In genomic region chr17:66586741-66587140, GRCm38 (mm10) we compare ENCODE assay signal across 23 mouse cellular contexts. TPM values are rescaled to one million over a fixed set of nuclear protein-coding genes. Genes with fewer than 3 reads are reported as not detected.
DNase-seq lines count a peak whose midpoint lies in the region; ATAC-seq lines count a peak whose summit lies in the region.
"Had no signal": no experiment of that assay in that cellular context is flagged by ENCODE, and none has a peak within 500 bp of the region (broad histone marks: within the 10 kb centered on the region; RNA-seq: fewer than 3 reads in every experiment).

No protein-coding gene starts in this region.

- no peaks in the 10 kb centered on the region for H3K27me3 ChIP-seq in midbrain, embryonic 11.5 days (ENCODE audit: control insufficient read depth, insufficient read depth, low read length)
- no peaks in the 10 kb centered on the region for H3K27me3 ChIP-seq in midbrain, embryonic 15.5 days (replicated peaks)
- H3K27me3 ChIP-seq: CH12.LX had no signal

- H3K9me3 ChIP-seq in midbrain, embryonic 11.5 days (ENCODE audit: control insufficient read depth, low read length), result no peaks in the 10 kb centered on the region
- no peaks in the 10 kb centered on the region for H3K9me3 ChIP-seq in midbrain, embryonic 15.5 days

- 93% methylated on average over 10 of the region's 10 CpGs for WGBS in midbrain, embryonic 11.5 days
- WGBS in midbrain, embryonic 15.5 days, result 91% methylated on average over 10 of the region's 10 CpGs

- no peak overlapping the region for H3K4me3 ChIP-seq in midbrain, embryonic 11.5 days (ENCODE audit: low read depth, low read length)
- H3K4me3 ChIP-seq in midbrain, embryonic 15.5 days, result no peak overlapping the region

- peak; percentile 72 for DNase-seq in heart, adult 11 months
- DNase-seq in heart, adult 8-10 months (ENCODE audit: low spot score), result no peak
- DNase-seq in midbrain, embryonic 11.5 days (ENCODE audit: low spot score, missing footprints), result peak; percentile 72
- DNase-seq: adrenal gland, adult 2 months; adrenal gland, adult 8-10 months; adrenal gland, postnatal 10 days; adrenal gland, postnatal 14 days; adrenal gland, postnatal 25 days; adrenal gland, postnatal 36 days; B cell, adult 2 months; cerebellum, adult 11 months; cerebellum, adult 11-12 months; cerebellum, adult 18-20 months had no signal

- ATAC-seq in midbrain, embryonic 11.5 days (ENCODE audit: low FRiP score), result no peak
- ATAC-seq in midbrain, embryonic 15.5 days (replicated peaks), result no peak
- ATAC-seq: activated CD4-positive, CD25-positive, alpha-beta regulatory T cell, adult 4 months; CD4-positive, CD25-positive, alpha-beta regulatory T cell, adult 4 months; Patski had no signal

- no peaks in the 10 kb centered on the region for H3K4me1 ChIP-seq in midbrain, embryonic 11.5 days (ENCODE audit: control insufficient read depth, insufficient read depth, low read length)
- no peaks in the 10 kb centered on the region for H3K4me1 ChIP-seq in midbrain, embryonic 15.5 days

- no peak overlapping the region for H3K27ac ChIP-seq in midbrain, embryonic 11.5 days (ENCODE audit: low read depth, low read length)
- no peak overlapping the region for H3K27ac ChIP-seq in midbrain, embryonic 15.5 days

- no peak overlapping the region for H3K9ac ChIP-seq in midbrain, embryonic 11.5 days (ENCODE audit: low read length)
- no peak overlapping the region for H3K9ac ChIP-seq in midbrain, embryonic 15.5 days

- H3K4me2 ChIP-seq in midbrain, embryonic 11.5 days, result no peak overlapping the region
- no peak overlapping the region for H3K4me2 ChIP-seq in midbrain, embryonic 15.5 days

- H3K36me3 ChIP-seq in midbrain, embryonic 11.5 days (ENCODE audit: control insufficient read depth, insufficient read depth, low read length), result no peaks in the 10 kb centered on the region
- no peaks in the 10 kb centered on the region for H3K36me3 ChIP-seq in midbrain, embryonic 15.5 days (replicated peaks)
- H3K36me3 ChIP-seq: G1E had no signal

RNA-seq across cellular contexts. Expression of gene Themis3, which starts 7.7 kb away (rescaled TPM):
- not detected for total RNA-seq in heart, adult 8-10 months (2022)
- polyA plus RNA-seq in midbrain, embryonic 11.5 days (2014; fragmentation: Nextera tagmentation; extraction: Ambion mirVana), result not detected in 2 replicates
- 0.06 TPM in 1 of 2 replicates, not detected in the other for polyA plus RNA-seq in midbrain, embryonic 15.5 days (2015; fragmentation: Nextera tagmentation; extraction: Ambion mirVana)
- total RNA-seq: adrenal gland, adult 18-20 months; adrenal gland, adult 2 months; adrenal gland, adult 8-10 months; adrenal gland, postnatal 14 days; adrenal gland, postnatal 25 days; adrenal gland, postnatal 36 days; CH12.LX; G1E; MEL had no signal
- polyA plus RNA-seq: activated CD4-positive, CD25-positive, alpha-beta regulatory T cell, adult 4 months; adrenal gland, adult 2 months; brain, embryonic 14.5 days; C2C12; CD4-positive, CD25-positive, alpha-beta regulatory T cell, adult 4 months; G1E; Patski had no signal
